Mouse (Mus musculus) spleen, postnatal 10 days (tissue): ENCODE data around the gene Pbdc1.
A peak's percentile ranks its signal among the peaks of the same experiment; 100 is the strongest.
"Not testable (repeated sequence)": the region's sequence is repeated elsewhere in the genome, so short reads cannot be mapped to it uniquely, and the experiment has no call there.

Experiments used
- DNase-seq, 2 experiments: peaks; one replicate each; pipeline ENCODE4 v3.0.0; 2021 to 2022; ENCODE audit warnings: low spot score in 2 of 2

Gene Pbdc1

DNA sequence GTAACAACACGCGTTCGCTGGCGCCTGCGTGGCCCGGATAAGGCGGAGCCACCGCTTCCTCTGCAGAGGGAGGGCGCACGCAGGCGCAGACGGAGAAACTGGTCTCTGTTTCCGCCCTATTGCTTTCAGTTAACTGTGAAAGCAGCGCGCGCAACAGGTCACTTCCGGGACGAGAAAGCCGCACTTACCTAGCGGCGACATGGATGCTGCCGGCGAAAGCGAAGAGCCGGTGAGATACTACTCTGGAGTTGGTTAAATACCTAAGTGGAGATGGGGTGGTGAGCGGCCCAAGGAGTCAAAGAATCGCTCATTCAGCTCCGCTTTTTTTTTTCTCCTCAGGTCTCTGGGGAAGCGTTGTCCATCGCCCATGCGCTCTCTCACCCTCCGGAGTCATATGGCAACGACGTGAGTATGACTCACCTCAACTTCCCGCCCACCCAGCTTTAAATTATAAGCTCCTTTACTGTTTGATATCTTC lies at the start of gene Pbdc1:
Gene Pbdc1 (plus strand): TSS at position 142 of the 478 bp plus-strand sequence.
- peak; percentile 79 to 93 for DNase-seq

- DNase-seq = no peak
Observed at GRCm38 (mm10) chrX:105037666-105038065, 41.9 kb upstream of the Pbdc1 start.

DNA sequence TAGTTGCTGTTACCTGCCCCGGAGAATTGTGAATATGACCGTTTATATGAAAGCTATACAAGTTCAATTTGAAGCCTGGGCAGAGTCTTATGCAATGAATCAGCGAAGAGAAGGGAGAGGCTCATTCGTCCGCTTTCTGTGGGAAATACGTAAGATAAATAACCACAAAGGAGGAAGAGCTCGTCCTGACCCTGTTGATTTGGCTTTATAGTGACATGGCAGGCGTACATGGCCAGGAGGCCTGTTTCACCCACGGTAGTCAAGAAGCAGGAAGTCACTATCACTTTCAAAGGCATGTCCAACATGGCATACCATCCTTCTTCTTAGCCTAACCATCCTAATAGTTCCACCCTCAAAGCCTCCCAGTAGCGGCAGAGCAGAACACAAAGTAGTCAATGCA lies 15.3 kb upstream of the Pbdc1 start:
- DNase-seq = no peak

GRCm38 (mm10) chrX:105064801-105065200 lies 14.8 kb upstream of the Pbdc1 start:
- no peak for DNase-seq

- DNase-seq = peak; percentile 50 to 69
Observed at GRCm38 (mm10) chrX:105069671-105070503, 9.7 kb upstream of the Pbdc1 start.

GRCm38 (mm10) chrX:105079151-105079550 lies 405 bp upstream of the Pbdc1 start:
- no peak for DNase-seq

- DNase-seq = no peak
Observed at GRCm38 (mm10) chrX:105080096-105080495, 540 bp downstream of the Pbdc1 start.

DNA sequence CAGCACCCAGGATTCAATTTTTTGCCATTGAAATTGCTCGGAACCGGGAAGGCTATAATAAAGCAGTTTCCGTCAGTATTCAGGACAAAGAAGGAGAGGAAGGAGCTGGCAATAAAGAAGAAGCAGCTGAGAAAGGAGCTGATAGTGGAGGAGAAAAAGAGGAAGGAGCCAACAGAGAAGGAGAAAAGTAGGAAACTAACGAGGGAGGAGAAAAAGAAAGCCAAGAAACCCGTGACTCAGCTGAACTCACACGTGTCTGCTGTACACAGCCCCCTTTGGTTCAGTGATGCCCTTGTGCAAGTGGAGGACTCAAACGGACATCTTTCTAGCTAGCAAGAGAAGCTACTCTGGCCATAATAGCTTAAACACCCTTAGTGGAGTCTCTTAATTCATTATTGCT lies 3.5 kb downstream of the Pbdc1 start:
- DNase-seq = not testable (repeated sequence)

- DNase-seq = peak in 1 of 2 experiments; percentile 8
Observed at GRCm38 (mm10) chrX:105104175-105104574, 24.6 kb downstream of the Pbdc1 start.

- no peak for DNase-seq
Observed at GRCm38 (mm10) chrX:105114994-105115393, 35.4 kb downstream of the Pbdc1 start.

DNA sequence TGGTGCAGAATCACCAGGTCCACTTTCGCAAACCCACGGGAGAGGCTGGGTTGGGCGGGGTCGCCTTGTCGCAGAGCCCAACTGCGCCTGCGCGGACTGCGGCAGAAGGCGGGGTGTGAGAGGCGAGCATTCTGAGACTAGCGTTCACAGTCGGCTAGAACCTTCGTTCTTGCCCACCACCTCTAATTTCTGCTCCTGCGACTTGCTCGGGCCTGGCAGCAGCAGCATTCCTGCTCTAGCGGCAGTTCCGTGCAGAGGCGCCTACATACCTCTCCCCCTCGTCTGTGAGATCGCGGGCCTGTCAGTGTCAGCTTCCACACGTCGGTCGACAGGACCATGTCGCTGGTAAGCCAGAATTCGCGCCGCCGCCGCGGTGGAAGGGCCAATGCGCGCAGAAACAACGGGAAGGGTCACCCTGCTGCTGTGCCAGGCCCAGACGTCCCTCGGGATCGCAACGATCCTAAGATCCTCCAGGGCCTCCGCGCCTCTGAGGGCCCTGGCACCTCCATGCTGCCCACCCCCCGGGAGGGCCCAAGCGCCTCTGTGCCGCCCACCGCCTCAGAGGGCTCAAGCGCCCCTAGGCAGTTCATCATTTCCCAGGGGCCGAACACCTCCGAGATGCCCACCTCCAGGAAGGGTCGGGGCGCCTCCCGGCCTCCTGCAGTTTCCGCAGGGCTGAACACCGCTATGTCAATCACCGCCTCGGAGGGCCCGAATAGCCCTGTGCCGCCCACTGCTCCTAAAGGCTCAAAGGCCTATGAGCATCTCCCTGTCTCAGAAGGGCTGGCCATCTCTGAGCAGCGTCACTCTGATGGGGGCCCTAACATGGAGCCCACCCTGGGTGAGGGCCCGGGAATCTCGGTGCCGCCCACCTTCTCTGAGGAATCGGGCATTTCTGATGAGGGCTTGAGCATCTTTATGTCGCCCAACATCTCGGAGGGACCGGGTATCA lies 41.0 kb downstream of the Pbdc1 start, which contains the start of gene Magee1:
Gene Magee1 (plus strand): TSS at position 104 of the 952 bp plus-strand sequence.
- DNase-seq = peak; percentile 39 to 65

DNA sequence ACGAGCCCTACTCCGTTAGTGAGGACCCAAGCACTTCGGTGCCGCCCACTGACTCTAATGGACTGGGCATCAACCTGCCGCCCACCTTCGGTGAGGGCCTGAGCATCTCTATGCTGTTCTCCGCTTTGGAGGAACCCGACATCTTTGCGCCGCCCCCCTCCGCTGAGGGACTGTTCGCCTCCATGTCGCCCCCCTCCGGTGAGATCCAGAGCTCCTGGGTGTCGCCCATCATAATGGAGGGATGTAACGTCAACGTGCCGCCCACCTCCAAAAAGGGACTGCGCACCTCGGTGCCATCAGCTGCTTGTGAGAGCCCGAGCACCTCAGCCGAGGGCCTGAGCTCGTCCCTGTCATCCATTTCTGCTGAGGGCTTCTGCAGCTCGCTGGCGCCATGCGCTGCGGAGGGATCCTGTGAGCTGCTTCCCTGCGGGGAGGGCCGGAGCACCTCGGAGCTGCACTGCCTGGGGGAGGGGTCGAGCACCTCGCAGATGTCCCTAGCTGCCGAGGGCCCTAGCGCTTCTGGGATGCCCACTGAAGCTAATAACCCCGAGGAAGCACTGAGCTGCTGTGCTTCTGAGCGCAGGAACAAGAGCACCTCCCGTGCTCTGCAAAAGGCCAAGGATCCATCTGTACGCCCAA lies 41.8 kb downstream of the Pbdc1 start:
- peak in 1 of 2 experiments; percentile 76 for DNase-seq

GRCm38 (mm10) chrX:105124903-105125302 lies 45.3 kb downstream of the Pbdc1 start:
- DNase-seq = no peak

DNA sequence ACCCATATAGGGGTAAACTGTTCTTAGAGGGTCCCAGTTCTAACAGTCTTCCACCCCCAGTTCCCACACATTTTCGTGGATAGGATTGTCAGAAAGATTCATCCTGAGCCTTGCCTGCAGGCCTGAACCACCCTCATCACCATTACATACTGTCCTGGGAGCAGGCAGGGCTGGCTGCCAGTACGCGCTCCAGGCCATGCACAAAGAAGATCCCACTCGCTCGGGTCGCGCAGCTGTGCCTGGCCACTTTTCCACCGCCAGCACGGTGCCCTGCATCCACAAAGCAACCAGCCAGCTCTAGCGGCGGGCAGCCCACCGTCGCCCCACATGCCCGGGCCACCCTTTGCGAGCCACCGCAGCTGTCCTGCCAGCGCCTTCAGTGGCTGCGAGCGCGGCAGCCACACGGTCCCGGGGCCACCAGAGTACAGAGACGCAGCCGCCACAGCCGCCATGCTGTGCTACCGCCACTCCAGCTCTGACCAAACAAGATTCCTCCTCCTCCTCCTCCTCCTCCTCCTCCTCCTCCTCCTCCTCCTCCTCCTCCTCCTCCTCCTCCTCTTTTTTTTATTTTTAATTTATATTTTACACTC lies 72.4 kb downstream of the Pbdc1 start:
- DNase-seq = no peak

- DNase-seq = not testable (repeated sequence)
Observed at GRCm38 (mm10) chrX:105165007-105165406, 85.5 kb downstream of the Pbdc1 start.
